Mouse (Mus musculus) testis, adult 2 months (tissue): ENCODE data around the gene Vmn1r76.

Source experiments
- CTCF ChIP-seq: fragments of 200-500 bp; IDR thresholded peaks from 2 replicates; pipeline ENCODE4 v1.5.1; 2012; ENCODE audit warnings: low read depth, mild to moderate bottlenecking, inconsistent platforms, low read length, moderate library complexity; ENCODE audit not compliant: control insufficient read depth, insufficient read depth, insufficient replicate concordance
- POLR2A ChIP-seq: fragments of 200-500 bp; IDR thresholded peaks from 2 replicates; pipeline ENCODE4 v1.6.1; 2012; ENCODE audit warnings: low read depth, mild to moderate bottlenecking, inconsistent platforms, low read length, moderate library complexity; ENCODE audit not compliant: control insufficient read depth

DNA sequence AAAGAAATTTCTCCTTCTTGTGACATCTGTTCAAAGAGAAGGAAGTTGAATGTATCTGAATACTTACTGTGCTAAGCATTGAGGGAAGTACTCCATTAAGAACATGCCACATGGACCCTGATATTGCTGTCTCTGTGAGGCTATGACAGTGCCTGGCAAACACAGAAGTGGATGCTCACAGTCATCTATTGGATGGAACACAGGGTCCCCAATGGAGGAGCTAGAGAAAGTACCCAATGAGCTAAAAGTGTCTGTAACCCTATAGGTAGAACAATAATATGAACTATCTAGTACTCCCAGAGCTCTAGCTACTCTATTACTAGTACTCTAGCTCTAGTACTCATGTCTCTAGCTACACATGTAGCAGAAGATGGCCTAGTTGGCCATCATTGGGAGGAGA is at the start of gene Vmn1r76:
- TF ChIP-seq POLR2A (no peak), CTCF (no peak)
